Mouse (Mus musculus): ENCODE measurements at regions not wholly inside any gene's neighbourhood (a gene's known extent, or its start where the extent isn't known, plus 50 kb on each side); places are given as distances from the start of the nearest gene placed in this dataset.

GRCm38 (mm10) chr12:13144739-13145138 lies 104.3 kb downstream of the Ddx1 start:
- peaks cover 11% of the 10 kb centered on the region for H3K4me1 ChIP-seq (ENCODE audit: control insufficient read depth, insufficient read depth, low read length)
- H3K27ac ChIP-seq (ENCODE audit: insufficient read depth, low read depth, low read length), result no peak overlapping the region
- WGBS, result 72% methylated on average over 1 of the region's 1 CpGs
- TF ChIP-seq POLR2A (IDR thresholded peaks at IDR 0.05; ENCODE audit: insufficient read depth, low read depth, low read length) (no peak), CTCF (IDR thresholded peaks at IDR 0.05; ENCODE audit: insufficient read depth, low read depth, low read length) (no peak)
- H3K4me3 ChIP-seq (ENCODE audit: insufficient read depth, low read depth, low read length), result no peak overlapping the region

DNA sequence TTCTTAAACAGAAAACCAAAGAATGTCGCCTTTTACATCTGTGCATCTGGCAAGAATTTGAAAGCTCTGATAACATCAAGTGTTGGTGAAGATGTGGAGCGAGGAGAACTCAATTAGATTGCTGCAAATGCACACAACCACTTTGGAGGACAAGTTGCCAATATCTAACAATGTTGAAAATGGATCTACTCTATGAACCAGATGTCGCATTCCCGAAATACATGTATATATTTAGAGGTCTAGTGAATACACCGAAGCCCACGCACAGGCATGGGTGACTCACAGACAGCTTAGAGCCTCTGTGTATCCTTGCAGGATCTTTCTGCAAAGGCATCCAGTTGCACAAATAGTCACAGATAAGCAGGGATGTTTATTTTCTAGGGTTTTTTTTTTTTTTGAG lies 108.4 kb downstream of the Ddx1 start:
- H3K27ac ChIP-seq (ENCODE audit: insufficient read depth, low read depth, low read length), result peak overlapping the region; percentile 92
- TF ChIP-seq POLR2A (IDR thresholded peaks at IDR 0.05; ENCODE audit: insufficient read depth, low read depth, low read length), result no peak
- TF ChIP-seq CTCF (IDR thresholded peaks at IDR 0.05; ENCODE audit: insufficient read depth, low read depth, low read length), result no peak
- H3K4me1 ChIP-seq (ENCODE audit: control insufficient read depth, insufficient read depth, low read length), result peaks cover 15% of the 10 kb centered on the region
- no peak overlapping the region for H3K4me3 ChIP-seq (ENCODE audit: insufficient read depth, low read depth, low read length)
- 42% methylated on average over 6 of the region's 6 CpGs for WGBS

DNA sequence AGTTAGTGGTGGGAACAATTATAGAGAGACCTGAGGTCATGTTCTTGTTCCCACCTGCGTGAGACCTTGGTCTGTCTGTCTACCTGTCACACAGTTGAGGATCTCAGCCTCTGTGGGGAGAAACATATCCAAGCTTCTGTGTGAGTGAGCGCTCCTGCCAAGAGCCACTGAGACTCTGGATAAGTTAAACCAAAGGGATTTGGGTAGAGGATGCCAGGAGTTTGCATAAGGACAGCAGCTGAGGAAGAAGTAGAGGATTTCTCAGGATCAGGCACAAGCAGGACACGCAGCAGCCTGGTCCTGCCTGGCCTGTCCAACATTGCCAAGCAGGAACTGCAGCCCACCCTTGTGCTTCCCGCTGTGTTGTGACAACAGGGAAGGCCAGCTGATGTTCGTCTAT lies 109.8 kb downstream of the Ddx1 start:
- WGBS, result 83% methylated on average over 5 of the region's 5 CpGs
- no peak overlapping the region for H3K4me3 ChIP-seq (ENCODE audit: insufficient read depth, low read depth, low read length)
- no peak overlapping the region for H3K27ac ChIP-seq (ENCODE audit: insufficient read depth, low read depth, low read length)
- TF ChIP-seq CTCF (IDR thresholded peaks at IDR 0.05; ENCODE audit: insufficient read depth, low read depth, low read length) (no peak), POLR2A (IDR thresholded peaks at IDR 0.05; ENCODE audit: insufficient read depth, low read depth, low read length) (no peak)
- peaks cover 14% of the 10 kb centered on the region for H3K4me1 ChIP-seq (ENCODE audit: control insufficient read depth, insufficient read depth, low read length)

DNA sequence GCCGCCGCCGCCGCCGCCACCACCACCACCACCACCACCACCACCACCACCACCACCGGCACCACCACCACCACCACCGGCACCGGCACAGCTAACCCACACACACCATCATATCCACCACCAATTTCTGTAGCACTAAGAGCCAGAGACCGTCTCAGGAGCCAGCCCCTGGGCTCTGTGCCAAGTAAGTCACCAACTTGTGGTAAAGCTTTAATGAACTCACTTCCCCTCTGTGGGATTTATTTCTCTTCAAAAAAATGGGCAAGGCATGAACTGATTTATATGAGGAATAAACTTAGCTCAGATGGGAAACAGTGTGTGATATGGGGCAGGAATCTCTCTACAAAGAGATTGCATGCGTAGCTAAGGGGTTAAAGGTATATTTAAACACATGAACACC lies 114.8 kb downstream of the Ddx1 start:
- Histone ChIP-seq H3K27ac (ENCODE audit: insufficient read depth, low read depth, low read length) (no peak overlapping the region), H3K4me3 (ENCODE audit: insufficient read depth, low read depth, low read length) (no peak overlapping the region), H3K4me1 (ENCODE audit: control insufficient read depth, insufficient read depth, low read length) (peaks cover 8% of the 10 kb centered on the region; the same call in 1 of the 2 replicates)
- WGBS, result 92% methylated on average over 10 of the region's 10 CpGs
- TF ChIP-seq POLR2A (IDR thresholded peaks at IDR 0.05; ENCODE audit: insufficient read depth, low read depth, low read length), result no peak

DNA sequence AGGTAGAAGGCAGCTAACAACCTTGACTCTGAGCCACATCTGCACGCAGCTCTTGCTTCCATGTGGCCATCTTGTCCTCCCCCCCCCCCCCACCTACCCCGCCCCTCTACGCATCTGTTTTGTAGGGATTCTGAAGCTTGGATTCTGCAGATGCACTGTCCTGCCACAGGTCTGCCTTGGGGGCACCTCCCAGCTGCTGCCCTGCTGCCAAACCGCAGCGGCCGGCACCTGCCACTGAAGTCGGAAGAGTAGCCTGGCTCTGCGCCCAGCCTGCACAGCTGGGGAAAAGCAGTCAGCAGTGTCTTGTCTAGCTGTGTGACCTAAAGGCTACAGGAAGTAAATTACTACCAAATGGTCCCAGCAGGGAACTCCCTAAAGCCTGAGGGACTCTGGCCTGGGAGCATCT lies 119.3 kb downstream of the Ddx1 start:
- Histone ChIP-seq H3K4me1 (ENCODE audit: control insufficient read depth, insufficient read depth, low read length) (peaks cover 3% of the 10 kb centered on the region; the same call in 1 of the 2 replicates), H3K27ac (ENCODE audit: insufficient read depth, low read depth, low read length) (no peak overlapping the region), H3K4me3 (ENCODE audit: insufficient read depth, low read depth, low read length) (no peak overlapping the region)
- WGBS, result 55% methylated on average over 8 of the region's 8 CpGs
- TF ChIP-seq CTCF (IDR thresholded peaks at IDR 0.05; ENCODE audit: insufficient read depth, low read depth, low read length) (no peak), POLR2A (IDR thresholded peaks at IDR 0.05; ENCODE audit: insufficient read depth, low read depth, low read length) (no peak)

GRCm38 (mm10) chr12:13127407-13127806 lies 121.6 kb downstream of the Ddx1 start:
- TF ChIP-seq CTCF (IDR thresholded peaks at IDR 0.05; ENCODE audit: insufficient read depth, low read depth, low read length) (no peak), POLR2A (IDR thresholded peaks at IDR 0.05; ENCODE audit: insufficient read depth, low read depth, low read length) (no peak)
- whole genome bisulfite sequencing, result 89% methylated on average over 11 of the region's 11 CpGs
- H3K4me1 ChIP-seq (ENCODE audit: control insufficient read depth, insufficient read depth, low read length), result peaks cover 3% of the 10 kb centered on the region; the same call in 1 of the 2 replicates
- H3K27ac ChIP-seq (ENCODE audit: insufficient read depth, low read depth, low read length), result no peak overlapping the region
- no peak overlapping the region for H3K4me3 ChIP-seq (ENCODE audit: insufficient read depth, low read depth, low read length)

DNA sequence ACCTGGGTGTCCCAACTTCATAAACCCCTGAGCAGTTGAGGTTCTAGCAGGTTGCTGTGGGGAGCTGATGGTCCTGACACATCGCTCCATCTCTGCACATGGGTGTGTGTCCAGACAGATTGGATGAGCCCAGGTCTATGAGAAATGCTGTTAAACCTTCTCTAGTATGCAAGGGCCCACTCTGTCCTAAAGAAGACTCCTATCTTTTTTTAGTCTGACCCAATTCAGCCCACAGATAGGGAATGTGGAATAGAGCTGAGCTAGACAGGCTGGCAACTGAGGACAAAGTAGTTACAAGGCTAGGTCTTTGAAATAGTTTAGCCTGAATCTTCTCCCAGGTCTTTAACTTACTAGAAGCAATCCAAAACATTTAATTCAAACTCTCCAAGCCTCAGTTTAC lies 124.0 kb downstream of the Ddx1 start:
- no peak overlapping the region for H3K27ac ChIP-seq (ENCODE audit: insufficient read depth, low read depth, low read length)
- TF ChIP-seq CTCF (IDR thresholded peaks at IDR 0.05; ENCODE audit: insufficient read depth, low read depth, low read length) (no peak), POLR2A (IDR thresholded peaks at IDR 0.05; ENCODE audit: insufficient read depth, low read depth, low read length) (no peak)
- H3K4me3 ChIP-seq (ENCODE audit: insufficient read depth, low read depth, low read length), result no peak overlapping the region
- 100% methylated on average over 1 of the region's 1 CpGs for WGBS
- H3K4me1 ChIP-seq (ENCODE audit: control insufficient read depth, insufficient read depth, low read length), result peaks cover 3% of the 10 kb centered on the region; the same call in 1 of the 2 replicates

DNA sequence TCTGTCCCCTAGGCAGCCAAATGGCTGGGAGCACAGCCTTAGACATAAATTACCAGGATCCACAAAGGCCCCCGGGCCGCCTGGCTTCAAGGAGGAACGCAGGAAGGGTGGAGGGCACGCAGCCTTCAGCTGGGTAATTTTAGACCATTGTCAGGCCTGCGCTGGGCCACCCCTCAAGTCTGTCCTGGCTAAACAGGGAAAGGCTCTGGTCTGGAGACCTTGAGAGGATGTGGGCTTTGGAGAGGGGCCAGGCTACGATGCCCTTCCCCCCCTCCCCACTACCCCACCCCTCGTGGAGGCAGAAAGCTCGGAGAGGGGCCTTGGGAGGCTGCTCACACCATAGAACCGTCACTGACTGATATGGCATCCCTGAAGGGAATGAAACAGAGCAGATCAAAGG lies 126.7 kb downstream of the Ddx1 start:
- H3K27ac ChIP-seq (ENCODE audit: insufficient read depth, low read depth, low read length), result no peak overlapping the region
- TF ChIP-seq CTCF (IDR thresholded peaks at IDR 0.05; ENCODE audit: insufficient read depth, low read depth, low read length) (no peak), POLR2A (IDR thresholded peaks at IDR 0.05; ENCODE audit: insufficient read depth, low read depth, low read length) (no peak)
- no peak overlapping the region for H3K4me3 ChIP-seq (ENCODE audit: insufficient read depth, low read depth, low read length)
- 58% methylated on average over 9 of the region's 9 CpGs for WGBS
- H3K4me1 ChIP-seq (ENCODE audit: control insufficient read depth, insufficient read depth, low read length), result 0 out of 2 replicates have a peak, but pooled peaks cover 2% of the 10 kb centered on the region

GRCm38 (mm10) chr12:13120581-13120980 lies 128.4 kb downstream of the Ddx1 start:
- H3K4me1 ChIP-seq (ENCODE audit: control insufficient read depth, insufficient read depth, low read length), result 0 out of 2 replicates have a peak, but pooled peaks cover 2% of the 10 kb centered on the region
- WGBS, result 75% methylated on average over 7 of the region's 7 CpGs
- H3K4me3 ChIP-seq (ENCODE audit: insufficient read depth, low read depth, low read length), result no peak overlapping the region
- no peak for TF ChIP-seq POLR2A (IDR thresholded peaks at IDR 0.05; ENCODE audit: insufficient read depth, low read depth, low read length)
- H3K27ac ChIP-seq (ENCODE audit: insufficient read depth, low read depth, low read length), result no peak overlapping the region

- 0 out of 2 replicates have a peak, but pooled peaks cover 2% of the 10 kb centered on the region for H3K4me1 ChIP-seq (ENCODE audit: control insufficient read depth, insufficient read depth, low read length)
- no peak overlapping the region for H3K4me3 ChIP-seq (ENCODE audit: insufficient read depth, low read depth, low read length)
- TF ChIP-seq POLR2A (IDR thresholded peaks at IDR 0.05; ENCODE audit: insufficient read depth, low read depth, low read length), result no peak
- TF ChIP-seq CTCF (IDR thresholded peaks at IDR 0.05; ENCODE audit: insufficient read depth, low read depth, low read length), result no peak
- H3K27ac ChIP-seq (ENCODE audit: insufficient read depth, low read depth, low read length), result no peak overlapping the region
- 85% methylated on average over 3 of the region's 3 CpGs for WGBS
Measured at GRCm38 (mm10) chr12:13119653-13120052, 129.4 kb downstream of the Ddx1 start.
